Mouse (Mus musculus) monocyte, adult 59 days (primary cell): ENCODE data around the gene F11. TPM values are rescaled to one million over a fixed set of nuclear protein-coding genes. Genes with fewer than 3 reads are reported as not detected.

Source experiments
- total RNA-seq, 2 experiments: library from RNA; stranded (reverse); gene quantifications; one replicate each; pipeline ENCODE4 v1.2.4; 2023

F11 gene
- total RNA-seq, result not detected

GRCm38 (mm10) chr8:45261920-45262319, at the start of gene F11:
TSS of gene F11 (minus strand) at chr8:45262031.

GRCm38 (mm10) chr8:45308366-45308765, 46.5 kb upstream of the F11 start, which contains the start of gene Gm45753:
TSS of gene Gm45753 (minus strand) at chr8:45308466.

GRCm38 (mm10) chr8:45294687-45295086, 32.9 kb upstream of the F11 start, which contains the start of gene Klkb1:
TSS of gene Klkb1 (minus strand) at chr8:45294859.

Other genes with a start within 250 kb of the F11 start
- not detected for gene Mtnr1a, start 192.9 kb downstream of the F11 start, total RNA-seq
- gene Klkb1, start 32.8 kb upstream of the F11 start, total RNA-seq, result not detected
- gene Gm45753, start 46.4 kb upstream of the F11 start, total RNA-seq, result not detected
- 10 to 100 TPM; 22.3 to 24.4 TPM for gene Cyp4v3, start 71.2 kb upstream of the F11 start, total RNA-seq
- gene Fam149a, start 120.3 kb upstream of the F11 start, total RNA-seq, result under 1 TPM; 0.76 to 0.88 TPM
- gene Tlr3, start 149.0 kb upstream of the F11 start, total RNA-seq, result 1 to 10 TPM; 4.5 to 5.8 TPM
- under 1 TPM in 1 of 2 experiments, not detected in 1; 0.24 TPM for gene Sorbs2, start 245.8 kb upstream of the F11 start, total RNA-seq